Mouse (Mus musculus): ENCODE data around the gene Ube2h. TPM values are rescaled to one million over a fixed set of nuclear protein-coding genes. Genes with fewer than 3 reads are reported as not detected.

Gene Ube2h
- 10 to 100 TPM; 90.5 to 92.1 TPM for total RNA-seq (2021)
- long read RNA-seq, experiment 1, full-length matches to known transcripts = 157 of 187 reads
- long read RNA-seq, experiment 1, partial matches to known transcripts = 2 of 187 reads
- long read RNA-seq, experiment 1, other reads (novel, unspliced or antisense) = 28 of 187 reads
- long read RNA-seq, experiment 2, full-length matches to known transcripts = 129 of 161 reads
- long read RNA-seq, experiment 2, partial matches to known transcripts = 2 of 161 reads
- long read RNA-seq, experiment 2, other reads (novel, unspliced or antisense) = 30 of 161 reads

GRCm38 (mm10) chr6:30304399-30304917, at the start of gene Ube2h:
Gene Ube2h (minus strand): TSS chr6:30304539.
- intact Hi-C loops (cut with DNase I) = loop anchor here (10.0 kb wide), 1 partner anchor 700 kb away; the partner anchor contains the start of gene Tnpo3
- H3K4me3 ChIP-seq = peak within 1 kb of the TSS; percentile 79
- H3K27ac ChIP-seq = peak within 1 kb of the TSS; percentile 90
- no peak for TF ChIP-seq CTCF (IDR thresholded peaks at IDR 0.05)
- peak; percentile 99 to 100 for DNase-seq (ENCODE audit: extremely low spot score in 1 of 2, low spot score in 2 of 2)

DNA sequence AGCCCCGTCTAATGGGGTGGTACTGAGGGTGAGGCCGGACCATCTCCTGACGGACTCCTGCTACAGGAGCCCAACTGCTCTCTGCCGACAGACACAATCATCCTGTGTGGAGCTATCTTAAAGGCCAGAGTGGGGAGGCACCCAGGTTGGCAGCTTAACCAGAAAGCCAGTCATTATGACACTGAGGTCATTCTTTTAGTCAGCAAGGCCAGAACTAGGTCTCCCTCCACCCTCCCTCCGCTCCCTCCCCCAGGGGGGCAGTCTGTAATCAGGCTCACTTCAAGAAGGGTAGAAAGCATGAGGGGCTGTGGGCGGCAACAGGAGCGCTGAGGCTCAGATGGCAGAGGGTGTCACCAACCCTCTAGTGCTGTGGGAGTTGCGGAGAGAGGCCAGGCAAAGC, 49.3 kb upstream of the Ube2h start:
- no peak overlapping the region for H3K27ac ChIP-seq
- no peak for TF ChIP-seq CTCF (IDR thresholded peaks at IDR 0.05)
- no peak for DNase-seq (ENCODE audit: extremely low spot score in 1 of 2, low spot score in 2 of 2)
- intact Hi-C loops (cut with DNase I) = no loop called here
- no peak overlapping the region for H3K4me3 ChIP-seq

- no peak overlapping the region for H3K27ac ChIP-seq
- no peak overlapping the region for H3K4me3 ChIP-seq
- intact Hi-C loops (cut with DNase I) = no loop called here
- no peak for TF ChIP-seq CTCF (IDR thresholded peaks at IDR 0.05)
- no peak for DNase-seq (ENCODE audit: extremely low spot score in 1 of 2, low spot score in 2 of 2)
These were observed 48.4 kb upstream of the Ube2h start for GRCm38 (mm10) chr6:30352762-30353161.

GRCm38 (mm10) chr6:30351290-30351689, 47.0 kb upstream of the Ube2h start:
- intact Hi-C loops (cut with DNase I) = no loop called here
- DNase-seq (ENCODE audit: extremely low spot score in 1 of 2, low spot score in 2 of 2) = no peak
- no peak for TF ChIP-seq CTCF (IDR thresholded peaks at IDR 0.05)
- Histone ChIP-seq H3K4me3 (no peak overlapping the region), H3K27ac (no peak overlapping the region)

- intact Hi-C loops (cut with DNase I) = no loop called here
- Histone ChIP-seq H3K4me3 (no peak overlapping the region), H3K27ac (no peak overlapping the region)
- no peak for TF ChIP-seq CTCF (IDR thresholded peaks at IDR 0.05)
- DNase-seq (ENCODE audit: extremely low spot score in 1 of 2, low spot score in 2 of 2) = no peak
These were observed 43.0 kb upstream of the Ube2h start for GRCm38 (mm10) chr6:30347288-30347801.

GRCm38 (mm10) chr6:30346737-30347136, 42.4 kb upstream of the Ube2h start:
- TF ChIP-seq CTCF (IDR thresholded peaks at IDR 0.05) = no peak

DNA sequence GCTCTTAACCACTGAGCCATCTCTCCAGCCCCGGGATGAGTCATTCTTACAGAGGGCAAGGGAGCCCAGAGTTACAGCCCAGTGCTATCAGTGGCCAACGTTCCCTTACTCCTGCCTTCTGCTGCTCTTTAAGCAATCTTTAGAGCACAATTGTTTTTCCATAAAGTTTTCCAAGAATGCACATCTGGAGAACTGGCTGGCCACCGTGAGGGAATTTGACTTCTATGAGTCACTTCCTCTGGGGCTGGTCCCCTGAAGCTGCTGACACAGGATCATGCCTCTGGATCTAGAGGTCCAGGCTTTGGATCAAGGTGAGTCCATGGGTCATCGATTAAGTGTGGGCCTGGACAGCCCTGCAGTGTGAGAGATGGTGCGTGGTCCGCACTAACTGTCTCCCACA, 39.7 kb upstream of the Ube2h start:
- no peak overlapping the region for H3K4me3 ChIP-seq
- intact Hi-C loops (cut with DNase I) = loop anchor here (5.0 kb wide), 1 partner anchor 37 kb away; no protein-coding TSS in a partner anchor
- DNase-seq (ENCODE audit: extremely low spot score in 1 of 2, low spot score in 2 of 2) = no peak
- H3K27ac ChIP-seq = no peak overlapping the region
- TF ChIP-seq CTCF (IDR thresholded peaks at IDR 0.05) = no peak

More at GRCm38 (mm10) chr6:30346737-30347136, 42.4 kb upstream of the Ube2h start:
- Histone ChIP-seq H3K27ac (no peak overlapping the region), H3K4me3 (no peak overlapping the region)
- no peak for DNase-seq (ENCODE audit: extremely low spot score in 1 of 2, low spot score in 2 of 2)
- intact Hi-C loops (cut with DNase I) = no loop called here

GRCm38 (mm10) chr6:30340231-30340873, 36.0 kb upstream of the Ube2h start:
- H3K27ac ChIP-seq = no peak overlapping the region
- intact Hi-C loops (cut with DNase I) = loop anchor here (5.0 kb wide), 1 partner anchor 33 kb away; no protein-coding TSS in a partner anchor
- H3K4me3 ChIP-seq = no peak overlapping the region
- DNase-seq (ENCODE audit: extremely low spot score in 1 of 2, low spot score in 2 of 2) = no peak
- TF ChIP-seq CTCF (IDR thresholded peaks at IDR 0.05) = no peak

GRCm38 (mm10) chr6:30336912-30337311, 32.6 kb upstream of the Ube2h start:
- no peak for TF ChIP-seq CTCF (IDR thresholded peaks at IDR 0.05)
- Histone ChIP-seq H3K4me3 (no peak overlapping the region), H3K27ac (no peak overlapping the region)
- intact Hi-C loops (cut with DNase I) = no loop called here
- peak in 1 of 2 experiments; percentile 17 for DNase-seq (ENCODE audit: extremely low spot score in 1 of 2, low spot score in 2 of 2)

- no peak for DNase-seq (ENCODE audit: extremely low spot score in 1 of 2, low spot score in 2 of 2)
- no peak overlapping the region for H3K4me3 ChIP-seq
- intact Hi-C loops (cut with DNase I) = no loop called here
- H3K27ac ChIP-seq = no peak overlapping the region
- TF ChIP-seq CTCF (IDR thresholded peaks at IDR 0.05) = no peak
These were observed 27.9 kb upstream of the Ube2h start for GRCm38 (mm10) chr6:30332262-30332661.

GRCm38 (mm10) chr6:30330706-30331105, 26.4 kb upstream of the Ube2h start:
- no peak for DNase-seq (ENCODE audit: extremely low spot score in 1 of 2, low spot score in 2 of 2)
- TF ChIP-seq CTCF (IDR thresholded peaks at IDR 0.05) = no peak
- Histone ChIP-seq H3K27ac (no peak overlapping the region), H3K4me3 (no peak overlapping the region)
- intact Hi-C loops (cut with DNase I) = no loop called here

GRCm38 (mm10) chr6:30325932-30326501, 21.7 kb upstream of the Ube2h start:
- intact Hi-C loops (cut with DNase I) = no loop called here
- TF ChIP-seq CTCF (IDR thresholded peaks at IDR 0.05) = no peak
- Histone ChIP-seq H3K27ac (no peak overlapping the region), H3K4me3 (no peak overlapping the region)
- no peak for DNase-seq (ENCODE audit: extremely low spot score in 1 of 2, low spot score in 2 of 2)
